Mouse (Mus musculus) hematopoietic stem cell, adult 5-6 weeks (primary cell): ENCODE results near the gene Cers6. TPM values are rescaled to one million over a fixed set of nuclear protein-coding genes. Genes with fewer than 3 reads are reported as not detected.

ENCODE experiments used
- ATAC-seq, 2 experiments: fragments of 125-278 bp in 1 of 2; replicated peaks in 1 of 2; 2 replicates each; pipeline ENCODE4 v1.8.0; 2016 to 2017; ENCODE audit warnings: inconsistent platforms in 2 of 2, mild to moderate bottlenecking in 2 of 2, moderate number of reproducible peaks in 2 of 2, low read depth in 1 of 2, moderate TSS enrichment in 1 of 2; ENCODE audit not compliant: low FRiP score in 2 of 2, poor library complexity in 2 of 2, severe bottlenecking in 2 of 2, insufficient read depth in 1 of 2, low TSS enrichment in 1 of 2
- total RNA-seq: library from RNA; stranded (forward); fragments of 172-1452, 232-1000 nt; gene quantifications from 2 replicates; pipeline ENCODE4 v1.2.3, GENCODE M21; 2017

Gene Cers6
- total RNA-seq, 1 experiment from 2014 or later: 8.7 TPM

- no peak for ATAC-seq
Observed at GRCm38 (mm10) chr2:69055174-69055573, 193.9 kb downstream of the Cers6 start.

DNA sequence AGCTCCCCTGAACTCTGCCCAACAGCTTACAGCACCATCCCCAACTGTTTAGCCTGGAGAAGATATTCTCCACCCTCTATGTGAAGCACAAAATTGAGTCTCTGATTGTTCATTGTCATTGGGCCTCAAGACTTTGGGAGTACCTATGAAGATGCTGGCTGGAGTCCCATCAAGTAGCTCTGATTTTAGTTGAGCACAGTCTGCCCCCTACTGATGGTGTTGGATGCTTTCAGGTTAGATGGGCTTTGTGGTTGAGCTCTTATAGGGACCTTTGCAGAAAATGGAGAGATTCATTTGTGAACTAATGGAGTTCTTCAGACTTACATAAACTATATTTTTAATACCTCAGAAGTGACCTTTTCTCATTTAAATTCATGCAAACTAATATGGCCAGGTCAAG lies 200.1 kb downstream of the Cers6 start:
- ATAC-seq: peak in 1 of 2 experiments; percentile 46; a peak in 1 of 4 replicates

DNA sequence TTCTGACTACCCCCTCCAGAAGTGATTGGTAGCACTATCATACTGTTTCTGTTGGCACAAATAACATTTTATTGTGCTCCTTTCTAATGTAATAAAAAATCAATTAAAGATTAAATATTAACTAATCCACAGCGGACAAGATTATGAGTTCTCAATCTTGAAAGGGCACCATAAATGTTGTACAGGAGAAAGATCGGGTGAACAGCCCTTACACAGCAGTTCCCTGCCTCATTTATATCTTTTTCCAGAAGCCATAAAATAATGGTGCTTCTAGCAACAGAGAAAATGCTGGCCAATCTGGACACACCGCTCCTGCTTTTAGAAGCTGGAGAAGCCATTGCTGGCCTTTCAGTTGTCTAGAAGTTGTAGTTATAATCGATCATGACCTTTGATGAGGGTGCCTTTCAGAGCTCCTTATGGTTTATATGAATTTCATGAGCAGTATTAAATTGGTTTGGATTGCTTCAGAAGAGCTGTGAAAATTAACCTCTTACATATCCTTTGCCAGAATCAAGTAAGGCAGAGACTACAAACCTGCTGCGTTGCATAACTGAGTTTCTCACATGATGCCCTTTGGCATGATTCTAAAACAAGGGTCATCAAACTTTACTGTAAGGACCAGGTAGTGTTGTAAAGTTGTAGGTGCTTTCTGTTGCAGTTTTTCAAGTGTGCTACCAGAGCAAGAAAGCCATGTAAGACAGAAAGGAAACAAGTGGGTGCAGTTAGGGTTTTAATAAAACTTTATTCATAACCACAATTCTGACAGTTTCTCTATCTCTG lies 200.9 kb downstream of the Cers6 start:
- ATAC-seq: no peak

DNA sequence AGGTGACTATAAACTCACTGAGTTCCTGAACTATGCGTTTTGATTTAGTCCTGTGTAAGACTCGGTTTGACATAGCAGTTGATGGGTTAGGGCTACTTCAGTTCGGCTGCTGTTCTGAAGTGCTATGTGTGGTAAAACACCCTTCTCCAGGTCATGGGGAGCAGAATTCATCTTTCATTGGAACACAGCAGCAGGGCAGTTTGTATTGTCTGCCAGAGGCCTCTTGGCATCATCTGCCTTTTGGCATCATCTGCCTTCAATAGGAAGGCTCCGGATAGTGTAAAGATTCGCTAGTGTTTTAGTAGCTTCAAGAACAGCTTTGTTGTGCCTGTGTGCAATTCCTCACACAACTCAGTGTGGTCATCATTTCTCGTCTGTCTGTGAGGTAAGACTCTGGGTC lies 203.5 kb downstream of the Cers6 start:
- ATAC-seq: no peak

GRCm38 (mm10) chr2:69071440-69072235 lies 210.4 kb downstream of the Cers6 start:
- ATAC-seq: no peak

DNA sequence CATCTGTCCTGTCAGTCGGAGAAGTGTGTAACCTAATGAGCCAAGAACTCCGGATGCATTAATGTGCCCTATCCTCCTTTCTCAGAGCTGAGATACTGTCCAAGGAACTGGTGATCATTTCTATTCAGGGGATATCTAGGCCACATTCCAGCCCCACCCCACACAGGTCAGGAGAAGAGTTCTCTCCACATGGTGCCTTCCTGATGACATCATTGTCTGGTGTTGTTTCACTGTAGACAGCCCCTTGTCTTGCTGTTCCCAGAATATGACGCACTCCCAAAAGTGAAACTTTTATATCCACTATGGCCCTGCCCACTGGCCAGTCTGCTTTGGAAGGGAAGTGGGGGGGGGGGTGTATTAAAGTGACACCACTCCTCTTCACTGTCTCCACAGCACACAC lies 215.9 kb downstream of the Cers6 start:
- ATAC-seq: no peak

GRCm38 (mm10) chr2:69080760-69081159 lies 219.5 kb downstream of the Cers6 start:
- ATAC-seq: no peak

DNA sequence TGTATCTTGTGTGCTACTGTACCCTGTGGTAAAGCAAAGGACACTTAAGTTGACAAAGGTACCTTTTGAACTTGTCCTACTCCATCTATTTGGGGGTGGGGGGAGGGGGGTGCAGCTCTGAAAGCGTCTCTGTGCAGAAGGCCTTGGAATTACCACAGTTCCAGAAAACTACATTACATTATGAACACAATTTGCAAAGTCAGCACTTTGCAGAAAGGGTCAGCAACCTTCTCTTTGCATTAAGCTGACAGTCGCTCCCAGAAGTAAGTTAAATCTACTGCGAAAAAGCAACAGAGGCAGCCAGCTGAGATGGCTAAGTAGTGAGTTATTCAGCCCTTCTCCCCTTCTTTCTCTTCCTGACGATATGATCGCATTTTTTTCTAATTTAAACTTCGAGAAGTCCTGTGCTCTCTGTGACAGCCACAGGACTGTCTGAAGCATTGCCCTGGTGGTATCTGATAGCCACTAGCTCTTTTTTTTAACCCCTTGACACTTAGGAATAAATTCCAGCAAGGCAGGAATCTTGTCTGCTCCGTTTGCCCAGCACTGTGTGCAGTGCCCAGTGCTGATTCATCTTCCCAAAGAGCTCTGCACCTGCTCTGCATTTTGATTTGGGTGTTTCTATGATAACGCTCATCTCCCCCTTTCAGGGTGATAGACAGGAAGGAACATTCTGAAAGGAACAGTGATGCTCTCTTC lies 221.4 kb downstream of the Cers6 start:
- ATAC-seq: no peak

- ATAC-seq: no peak
Observed at GRCm38 (mm10) chr2:69083198-69083509, 221.9 kb downstream of the Cers6 start.

DNA sequence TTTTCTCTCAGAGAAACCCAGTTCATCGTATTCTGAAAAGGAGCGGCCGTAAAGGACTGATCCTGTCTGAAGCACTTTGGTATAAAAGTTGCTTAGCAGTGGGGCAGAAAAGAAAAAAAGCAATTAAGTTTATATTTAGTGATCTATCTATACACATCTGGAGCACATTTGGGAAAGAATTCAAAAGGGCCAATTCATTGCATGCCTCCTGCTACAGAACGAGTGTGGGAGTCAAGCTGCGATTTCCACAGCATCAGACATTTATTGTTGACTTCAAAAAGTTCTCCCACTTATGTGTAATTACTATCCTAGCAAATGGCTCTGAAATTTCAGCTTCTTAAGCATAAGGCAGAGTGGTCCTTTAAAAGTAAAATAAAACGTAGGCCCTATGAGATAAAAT lies 223.2 kb downstream of the Cers6 start:
- no peak for ATAC-seq

- no peak for ATAC-seq
Observed at GRCm38 (mm10) chr2:69086505-69087260, 225.4 kb downstream of the Cers6 start.

GRCm38 (mm10) chr2:69095836-69096235 lies 234.6 kb downstream of the Cers6 start:
- ATAC-seq: no peak

DNA sequence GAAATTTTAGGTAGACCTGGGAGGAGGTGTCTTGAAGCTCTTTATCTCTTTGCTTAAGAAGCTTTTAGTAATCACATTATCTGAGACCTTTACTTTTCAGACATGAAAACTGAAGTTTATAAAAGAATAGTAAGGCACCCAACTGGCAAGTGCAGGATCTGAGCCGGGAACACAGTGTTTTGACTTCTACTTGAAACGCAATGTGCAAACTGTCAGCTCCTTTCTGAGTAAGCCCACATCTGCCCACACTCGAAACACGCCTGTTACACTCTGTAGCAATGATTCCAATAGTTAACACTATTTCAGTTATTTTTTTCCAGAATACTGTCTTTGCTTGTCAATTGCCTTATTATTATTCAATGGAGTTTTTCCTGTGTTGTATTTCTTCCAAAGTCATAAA lies 235.6 kb downstream of the Cers6 start:
- no peak for ATAC-seq

GRCm38 (mm10) chr2:69097526-69097925 lies 236.3 kb downstream of the Cers6 start:
- no peak for ATAC-seq

DNA sequence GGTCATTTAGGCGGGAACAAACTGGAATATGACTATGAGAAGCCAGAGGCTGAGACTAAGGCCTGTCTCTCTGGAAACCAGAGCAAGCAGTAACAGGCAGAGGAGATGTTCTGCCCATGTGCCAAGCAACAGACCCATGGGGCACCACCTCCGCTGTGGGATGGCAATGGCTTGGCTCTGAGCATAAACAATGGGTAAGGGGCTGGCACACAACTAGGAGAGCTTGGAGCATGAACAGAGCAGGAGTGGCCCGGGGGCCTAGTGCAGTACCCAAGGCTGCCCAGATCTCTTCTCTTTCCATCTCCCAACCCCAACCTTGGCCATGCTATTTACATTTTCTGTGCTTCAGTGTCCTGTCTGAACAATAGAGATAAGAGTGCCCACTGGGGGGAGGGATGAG lies 237.5 kb downstream of the Cers6 start:
- no peak for ATAC-seq

- peak in 1 of 2 experiments; percentile 56; a peak in 1 of 4 replicates for ATAC-seq
Observed at GRCm38 (mm10) chr2:69099147-69099546, 237.9 kb downstream of the Cers6 start.

DNA sequence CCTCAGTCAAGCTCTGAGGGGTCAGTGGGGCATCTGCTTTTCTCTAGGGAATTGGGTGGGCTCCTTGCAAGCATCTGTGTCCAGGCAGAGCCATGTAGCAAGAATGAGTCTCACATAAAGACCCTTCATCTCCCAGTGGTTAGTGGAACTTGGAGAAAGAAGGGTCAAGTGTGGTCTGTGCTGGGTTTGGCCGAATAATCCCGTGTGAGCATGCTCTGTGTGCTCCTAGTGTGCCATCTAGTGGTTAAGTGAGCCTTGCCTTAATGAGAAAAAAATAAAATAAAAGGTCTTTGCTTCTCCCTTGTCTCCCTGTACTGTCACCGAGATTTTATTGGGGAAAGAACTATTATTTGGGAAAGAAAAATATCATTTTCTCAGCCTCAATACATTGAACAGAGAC lies 239.5 kb downstream of the Cers6 start:
- ATAC-seq: peak; percentile 61 to 80; a peak in 3 of 4 replicates
